Mouse (Mus musculus): ENCODE measurements around the gene Gm20498.

DNA sequence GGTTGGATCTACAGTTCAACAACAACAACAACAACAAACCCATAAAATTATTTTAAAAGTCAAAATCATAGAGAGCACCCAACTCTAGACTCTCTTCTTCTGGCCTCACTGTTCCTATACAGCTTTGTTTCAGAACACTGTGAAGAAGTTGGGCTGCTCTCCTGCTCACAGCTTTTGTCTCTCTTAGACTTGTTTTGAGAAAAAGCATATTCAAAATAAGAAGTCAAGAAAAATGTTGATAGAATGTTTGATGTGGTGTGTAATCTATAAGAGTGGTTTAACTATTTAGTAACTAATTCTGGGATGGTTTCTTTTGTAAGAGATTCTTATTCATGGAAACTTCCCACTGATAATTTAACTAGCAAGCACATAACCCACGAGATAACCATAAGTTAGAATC, 35.7 kb upstream of the Gm20498 start, which contains the start of gene Adam21:
- TF ChIP-seq GATA1 (IDR thresholded peaks at IDR 0.05; ENCODE audit: borderline replicate concordance, low read length) = no peak
- TF ChIP-seq FLI1 (IDR thresholded peaks at IDR 0.05; ENCODE audit: low read length) = no peak

All from megakaryocyte, embryonic 14.5 days (primary cell).